Mouse (Mus musculus) C2C12 (cell line): ENCODE results near the gene Rabep2.

Source experiments
- CTCF ChIP-seq: IDR thresholded peaks from one replicate; pipeline ENCODE4 v1.5.1; 2011; ENCODE audit not compliant: control insufficient read depth, insufficient read depth, insufficient read length
- FOSL1 ChIP-seq: IDR thresholded peaks from one replicate; pipeline ENCODE4 v1.8.0; 2011; ENCODE audit warnings: mild to moderate bottlenecking, low read length; ENCODE audit not compliant: poor library complexity, insufficient read depth, severe bottlenecking

GRCm38 (mm10) chr7:126487052-126487483 lies 58.5 kb downstream of the Rabep2 start, which contains the start of gene Tufm:
- TF ChIP-seq CTCF, result no peak
- no peak for TF ChIP-seq FOSL1
